Mouse (Mus musculus) liver, postnatal 0 days (tissue): ENCODE measurements around the gene Epha4. TPM values are rescaled to one million over a fixed set of nuclear protein-coding genes. Genes with fewer than 3 reads are reported as not detected.

Experiments
- ATAC-seq: fragments of 200-750 bp; cut with Nextera tagmentation; 2 replicates; pipeline ENCODE4 v1.8.0; 2017; ENCODE audit warnings: mild to moderate bottlenecking, moderate library complexity
- DNase-seq: peaks from one replicate; pipeline ENCODE4 v3.0.0-alpha.2; 2016
- H3K27ac ChIP-seq: fragments of 300-500 bp; sonication (generic); 2 replicates; pipeline ENCODE4 v1.5.1; 2014; ENCODE audit warnings: antibody characterized with exemption, moderate library complexity, mild to moderate bottlenecking, low read depth
- H3K27me3 ChIP-seq: fragments of 300-500 bp; sonication (generic); 2 replicates; pipeline ENCODE4 v1.6.1; 2014; ENCODE audit warnings: low read length, control low read depth, mixed read lengths; ENCODE audit not compliant: insufficient read depth
- H3K36me3 ChIP-seq: fragments of 300-500 bp; sonication (generic); replicated peaks from 2 replicates; pipeline ENCODE4 v1.6.1; 2014; ENCODE audit warnings: mild to moderate bottlenecking, control low read depth, low read length, moderate library complexity, mixed read lengths; ENCODE audit not compliant: insufficient read depth
- H3K4me1 ChIP-seq: fragments of 300-500 bp; sonication (generic); 2 replicates; pipeline ENCODE4 v1.6.1; 2014; ENCODE audit warnings: antibody characterized with exemption, mild to moderate bottlenecking, control low read depth; ENCODE audit not compliant: insufficient read depth
- H3K4me2 ChIP-seq: fragments of 300-500 bp; sonication (generic); 2 replicates; pipeline ENCODE4 v1.6.1; 2014; ENCODE audit warnings: low read depth, mild to moderate bottlenecking, low read length, moderate library complexity, mixed read lengths
- H3K4me3 ChIP-seq: fragments of 300-500 bp; sonication (generic); 2 replicates; pipeline ENCODE4 v1.5.1; 2014; ENCODE audit warnings: low read depth, low read length
- H3K9ac ChIP-seq: fragments of 300-500 bp; sonication (generic); replicated peaks from 2 replicates; pipeline ENCODE4 v1.6.1; 2014; ENCODE audit warnings: mild to moderate bottlenecking, moderate library complexity
- H3K9me3 ChIP-seq: fragments of 300-500 bp; sonication (generic); 2 replicates; pipeline ENCODE4 v1.6.1; 2016; ENCODE audit warnings: mild to moderate bottlenecking, control low read depth, low read length, mixed read lengths
- CTCF ChIP-seq: sonication (generic); IDR thresholded peaks from 2 replicates; pipeline ENCODE4 v1.5.1; 2016; ENCODE audit warnings: antibody characterized with exemption, low read depth
- EP300 ChIP-seq: IDR thresholded peaks from 2 replicates; pipeline ENCODE4 v1.6.1; 2016; ENCODE audit warnings: antibody characterized with exemption, low read depth, mild to moderate bottlenecking
- WGBS: fragments of 180-500 bp; shearing (Covaris S2); extraction: QIAGEN DNeasy Blood & Tissue Kit; methylation state at CpG from one replicate; pipeline ENCODE4 v1.1.7; 2014; ENCODE audit not compliant: insufficient replicate concordance; 5-methylcytosine and 5-hydroxymethylcytosine counted together
- polyA plus RNA-seq: library from polyadenylated mRNA; unstranded; fragments of >200 nt; fragmentation: Nextera tagmentation; extraction: Ambion mirVana; gene quantifications from 2 replicates; pipeline ENCODE4 v1.2.1, GENCODE M21; 2015

Epha4 gene
- polyA plus RNA-seq, 1 experiment from 2014 or later, result 0.51 TPM

DNA sequence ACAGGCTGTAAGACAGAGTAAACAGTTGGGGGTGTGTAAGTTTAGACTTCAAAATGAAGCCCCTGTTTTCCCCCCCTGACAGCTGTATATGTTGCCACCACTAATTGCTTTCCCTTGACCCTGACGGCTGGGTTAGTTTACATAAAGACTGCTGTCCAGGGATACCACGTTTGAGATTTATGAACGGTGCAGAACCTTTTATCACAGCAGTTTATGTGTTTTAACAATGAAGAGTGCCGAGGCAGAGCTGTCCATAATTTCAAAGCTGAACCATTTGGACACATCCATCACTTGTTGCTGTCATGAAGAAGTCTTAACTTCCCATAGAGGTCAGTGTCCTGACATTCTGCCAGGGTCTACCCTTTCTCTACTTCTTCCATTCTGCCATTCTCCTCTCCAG, 79.8 kb downstream of the Epha4 start:
- Histone ChIP-seq H3K9me3 (no peaks in the 10 kb centered on the region), H3K9ac (no peak overlapping the region), H3K4me3 (no peak overlapping the region), H3K27ac (no peak overlapping the region), H3K27me3 (no peaks in the 10 kb centered on the region), H3K4me1 (no peaks in the 10 kb centered on the region), H3K4me2 (no peak overlapping the region), H3K36me3 (no peaks in the 10 kb centered on the region)
- 33% methylated on average over 4 of the region's 4 CpGs for WGBS
- DNase-seq, result no peak
- TF ChIP-seq EP300, result no peak
- TF ChIP-seq CTCF, result no peak
- ATAC-seq, result no peak

- H3K9ac ChIP-seq, result no peak overlapping the region
- no peak for ATAC-seq
- H3K27me3 ChIP-seq, result no peaks in the 10 kb centered on the region
- no peak for DNase-seq
- TF ChIP-seq CTCF, result no peak
- TF ChIP-seq EP300, result no peak
- H3K4me2 ChIP-seq, result no peak overlapping the region
- no peaks in the 10 kb centered on the region for H3K36me3 ChIP-seq
- no peaks in the 10 kb centered on the region for H3K4me1 ChIP-seq
- H3K9me3 ChIP-seq, result no peaks in the 10 kb centered on the region
- no peak overlapping the region for H3K27ac ChIP-seq
- 91% methylated on average over 3 of the region's 3 CpGs for WGBS
- no peak overlapping the region for H3K4me3 ChIP-seq
Observed at GRCm38 (mm10) chr1:77433148-77433547, 81.7 kb downstream of the Epha4 start.

- no peak for DNase-seq
- no peak for TF ChIP-seq EP300
- no peak for TF ChIP-seq CTCF
- 79% methylated on average over 2 of the region's 2 CpGs for WGBS
Observed at GRCm38 (mm10) chr1:77432489-77432888, 82.4 kb downstream of the Epha4 start.

GRCm38 (mm10) chr1:77429174-77429573, 85.7 kb downstream of the Epha4 start:
- Histone ChIP-seq H3K9me3 (no peaks in the 10 kb centered on the region), H3K4me3 (no peak overlapping the region), H3K27me3 (no peaks in the 10 kb centered on the region), H3K36me3 (no peaks in the 10 kb centered on the region), H3K9ac (no peak overlapping the region), H3K4me1 (no peaks in the 10 kb centered on the region), H3K4me2 (no peak overlapping the region), H3K27ac (no peak overlapping the region)
- ATAC-seq, result no peak
- WGBS, result 76% methylated on average over 6 of the region's 6 CpGs
- no peak for TF ChIP-seq CTCF
- TF ChIP-seq EP300, result no peak
- DNase-seq, result no peak

More at GRCm38 (mm10) chr1:77432489-77432888, 82.4 kb downstream of the Epha4 start:
- H3K4me1 ChIP-seq, result no peaks in the 10 kb centered on the region
- no peak overlapping the region for H3K4me2 ChIP-seq
- H3K27ac ChIP-seq, result no peak overlapping the region
- no peaks in the 10 kb centered on the region for H3K9me3 ChIP-seq
- H3K4me3 ChIP-seq, result no peak overlapping the region
- H3K27me3 ChIP-seq, result no peaks in the 10 kb centered on the region
- no peaks in the 10 kb centered on the region for H3K36me3 ChIP-seq
- H3K9ac ChIP-seq, result no peak overlapping the region
- no peak for ATAC-seq

DNA sequence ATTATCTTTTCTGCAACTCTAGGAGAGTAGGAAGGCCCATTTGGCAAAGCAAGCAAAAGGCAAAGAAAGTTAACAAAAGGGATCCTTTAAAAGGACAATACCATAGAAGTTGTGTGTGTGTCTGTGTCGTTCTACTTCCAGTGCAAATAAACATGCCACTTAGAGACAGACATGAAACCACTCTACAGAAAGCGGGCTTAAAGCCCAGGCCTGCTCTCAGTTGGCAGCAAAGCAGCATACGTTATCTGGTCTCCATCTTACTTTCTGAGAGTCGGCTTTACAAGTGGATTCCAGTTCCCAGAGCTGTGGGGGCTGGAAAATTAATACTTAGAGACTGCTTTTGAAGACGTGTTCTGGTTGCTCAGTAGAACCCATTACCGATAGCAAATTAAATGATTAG, 87.9 kb downstream of the Epha4 start:
- DNase-seq (no peak), ATAC-seq (no peak)
- no peak overlapping the region for H3K9ac ChIP-seq
- H3K4me2 ChIP-seq, result no peak overlapping the region
- H3K27me3 ChIP-seq, result no peaks in the 10 kb centered on the region
- H3K4me3 ChIP-seq, result no peak overlapping the region
- H3K27ac ChIP-seq, result no peak overlapping the region
- TF ChIP-seq CTCF (no peak), EP300 (no peak)
- WGBS, result 73% methylated on average over 6 of the region's 6 CpGs
- no peaks in the 10 kb centered on the region for H3K36me3 ChIP-seq
- H3K9me3 ChIP-seq, result no peaks in the 10 kb centered on the region
- H3K4me1 ChIP-seq, result no peaks in the 10 kb centered on the region

GRCm38 (mm10) chr1:77425171-77425570, 89.7 kb downstream of the Epha4 start:
- DNase-seq, result no peak
- H3K27ac ChIP-seq, result no peak overlapping the region
- no peak overlapping the region for H3K9ac ChIP-seq
- no peaks in the 10 kb centered on the region for H3K9me3 ChIP-seq
- H3K4me1 ChIP-seq, result no peaks in the 10 kb centered on the region
- TF ChIP-seq EP300, result no peak
- TF ChIP-seq CTCF, result no peak
- H3K27me3 ChIP-seq, result no peaks in the 10 kb centered on the region
- no peak overlapping the region for H3K4me2 ChIP-seq
- WGBS, result 78% methylated on average over 3 of the region's 3 CpGs
- H3K4me3 ChIP-seq, result no peak overlapping the region
- no peaks in the 10 kb centered on the region for H3K36me3 ChIP-seq
- no peak for ATAC-seq

DNA sequence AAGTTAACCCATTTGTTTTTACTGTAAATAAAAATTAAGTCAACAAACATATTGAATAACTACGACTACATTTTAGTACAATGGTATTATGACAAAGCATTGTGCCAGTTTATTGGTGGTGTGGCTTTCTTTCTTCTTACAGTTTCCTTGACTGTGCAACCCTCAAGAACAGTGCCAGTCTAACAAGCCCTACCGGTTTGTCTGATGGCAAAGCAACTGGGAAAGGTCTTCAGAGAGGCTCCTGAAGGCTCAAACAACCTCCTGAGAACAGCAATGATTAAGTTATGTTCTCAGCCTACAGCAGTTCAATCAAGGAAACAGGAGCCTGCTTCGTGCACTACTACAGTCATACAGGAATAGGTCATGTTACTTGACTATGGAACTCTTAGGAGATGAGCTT, 93.8 kb downstream of the Epha4 start:
- Histone ChIP-seq H3K27me3 (no peaks in the 10 kb centered on the region), H3K9ac (no peak overlapping the region), H3K9me3 (no peaks in the 10 kb centered on the region), H3K27ac (no peak overlapping the region), H3K36me3 (no peaks in the 10 kb centered on the region), H3K4me3 (no peak overlapping the region), H3K4me1 (no peaks in the 10 kb centered on the region), H3K4me2 (no peak overlapping the region)
- DNase-seq (no peak), ATAC-seq (no peak)
- TF ChIP-seq EP300, result no peak
- no peak for TF ChIP-seq CTCF
- WGBS, result 81% methylated on average over 3 of the region's 3 CpGs
